Mouse (Mus musculus) bone marrow macrophage, adult 2 months (primary cell): ENCODE data around the gene Abhd16b.

ENCODE experiments used
- CTCF ChIP-seq: IDR thresholded peaks from 2 replicates; pipeline ENCODE4 v1.5.1; 2012; ENCODE audit warnings: low read depth, mild to moderate bottlenecking, low read length, moderate library complexity
- POLR2A ChIP-seq: IDR thresholded peaks from 2 replicates; pipeline ENCODE4 v1.6.1; 2012; ENCODE audit warnings: mild to moderate bottlenecking, low read depth, low read length, borderline replicate concordance

DNA sequence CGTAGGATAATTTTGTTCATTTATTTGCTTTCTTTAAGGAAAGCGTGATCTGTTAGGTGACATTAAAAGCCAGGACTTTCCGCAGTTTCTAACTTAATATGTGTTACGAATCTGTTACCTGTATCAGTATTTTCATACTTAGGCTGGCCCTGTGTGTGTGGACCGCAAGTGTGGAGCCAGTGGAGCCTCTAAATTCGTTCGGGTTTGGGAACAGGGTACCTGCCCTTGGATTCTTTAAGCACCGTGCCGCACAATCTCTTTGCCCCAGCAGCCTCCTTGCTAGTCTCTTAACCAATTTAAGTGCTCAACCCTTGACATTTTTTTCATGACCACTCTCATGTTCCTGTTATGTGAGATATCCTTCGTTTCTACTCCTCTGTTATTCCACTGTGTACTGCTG, 28.5 kb downstream of the Abhd16b start:
- no peak; the same call in 1 of the 2 replicates for TF ChIP-seq CTCF
- TF ChIP-seq POLR2A = no peak
